Mouse (Mus musculus) heart, postnatal 10 days (tissue): ENCODE data around the gene Hyou1. TPM values are rescaled to one million over a fixed set of nuclear protein-coding genes. Genes with fewer than 3 reads are reported as not detected.
"Not testable (repeated sequence)": the region's sequence is repeated elsewhere in the genome, so short reads cannot be mapped to it uniquely, and the experiment has no call there.

Experiments used
- DNase-seq, 2 experiments: peaks; one replicate each; pipeline ENCODE4 v3.0.0; 2021
- intact Hi-C: fragments of 180-260 bp; cut with DNase I; formaldehyde crosslinking; loops from one replicate; pipeline ENCODE4 v1.15.1; 2025
- total RNA-seq, 2 experiments: library from RNA; stranded (reverse); gene quantifications; 2 replicates each; pipeline ENCODE4 v1.2.3; 2021

Gene Hyou1
- total RNA-seq, 2 experiments from 2014 or later, result 35.8 to 45.7 TPM

GRCm38 (mm10) chr9:44399114-44399794, 20.0 kb downstream of the Hyou1 start:
- intact Hi-C loops, result loop anchor here (10.0 kb wide), 1 partner anchor 414 kb away; no protein-coding TSS in a partner anchor
- DNase-seq, result no peak

GRCm38 (mm10) chr9:44399795-44400114, 20.5 kb downstream of the Hyou1 start:
- intact Hi-C loops, result loop anchor here (10.0 kb wide), 1 partner anchor 415 kb away; no protein-coding TSS in a partner anchor
- peak; percentile 62 to 70 for DNase-seq

- DNase-seq, result peak; percentile 80 to 82
- intact Hi-C loops, result no loop called here
Measured at GRCm38 (mm10) chr9:44401081-44401480, 21.8 kb downstream of the Hyou1 start.

- intact Hi-C loops, result no loop called here
- DNase-seq, result no peak
Measured at GRCm38 (mm10) chr9:44405011-44405410, 25.7 kb downstream of the Hyou1 start.

GRCm38 (mm10) chr9:44406906-44407751, 27.8 kb downstream of the Hyou1 start, which contains the start of the genes Rps25 and Trappc4:
Gene Rps25, plus strand, starts transcription at chr9:44407139.
Gene Trappc4, minus strand, starts transcription at chr9:44407600.
- DNase-seq, result peak; percentile 96 to 97
- intact Hi-C loops, result no loop called here

GRCm38 (mm10) chr9:44407752-44408097, 28.4 kb downstream of the Hyou1 start:
- no peak for DNase-seq
- intact Hi-C loops, result no loop called here

- DNase-seq, intact Hi-C loops: not testable (repeated sequence)
Measured at GRCm38 (mm10) chr9:44408693-44409092, 29.4 kb downstream of the Hyou1 start.

GRCm38 (mm10) chr9:44410647-44411336, 31.5 kb downstream of the Hyou1 start:
- DNase-seq, result no peak
- intact Hi-C loops, result no loop called here

- intact Hi-C loops, result no loop called here
- DNase-seq, result no peak
Measured at GRCm38 (mm10) chr9:44411601-44412130, 32.4 kb downstream of the Hyou1 start.

- no peak for DNase-seq
- intact Hi-C loops, result no loop called here
Measured at GRCm38 (mm10) chr9:44412306-44412705, 33.0 kb downstream of the Hyou1 start.

- DNase-seq, result no peak
- intact Hi-C loops, result no loop called here
Measured at GRCm38 (mm10) chr9:44412781-44413180, 33.5 kb downstream of the Hyou1 start.

- no peak for DNase-seq
- intact Hi-C loops, result no loop called here
Measured at GRCm38 (mm10) chr9:44417156-44417891, 38.0 kb downstream of the Hyou1 start.

- intact Hi-C loops, result no loop called here
- peak; percentile 97 to 98 for DNase-seq
Measured at GRCm38 (mm10) chr9:44417892-44418363, 38.6 kb downstream of the Hyou1 start.

- DNase-seq, result no peak
- intact Hi-C loops, result no loop called here
Measured at GRCm38 (mm10) chr9:44418519-44419385, 39.5 kb downstream of the Hyou1 start, which contains the start of gene Ccdc84. Gene Ccdc84, minus strand, starts transcription at chr9:44418569.

GRCm38 (mm10) chr9:44419730-44420129, 40.4 kb downstream of the Hyou1 start:
- DNase-seq, intact Hi-C loops: not testable (repeated sequence)

GRCm38 (mm10) chr9:44420280-44420898, 41.1 kb downstream of the Hyou1 start:
- intact Hi-C loops, result no loop called here
- DNase-seq, result no peak

- intact Hi-C loops, result no loop called here
- DNase-seq, result no peak
Measured at GRCm38 (mm10) chr9:44423576-44423975, 44.3 kb downstream of the Hyou1 start.

GRCm38 (mm10) chr9:44432577-44433185, 53.4 kb downstream of the Hyou1 start:
- intact Hi-C loops, result no loop called here
- DNase-seq, result no peak
